Mouse (Mus musculus) kidney, postnatal 0 days (tissue): ENCODE results near the gene Ap2a2. TPM values are rescaled to one million over a fixed set of nuclear protein-coding genes. Genes with fewer than 3 reads are reported as not detected.

Source experiments
- ATAC-seq: fragments of 200-750 bp; cut with Nextera tagmentation; replicated peaks from 2 replicates; pipeline ENCODE4 v1.8.0; 2017; ENCODE audit warnings: low read depth, moderate number of reproducible peaks, moderate TSS enrichment, moderate library complexity; ENCODE audit not compliant: low FRiP score
- DNase-seq: peaks from one replicate; pipeline ENCODE4 v3.0.0-alpha.2; 2016; ENCODE audit warnings: low spot score
- H3K27ac ChIP-seq: fragments of 300-500 bp; sonication (generic); 2 replicates; pipeline ENCODE4 v1.5.1; 2014; ENCODE audit warnings: mild to moderate bottlenecking
- H3K27me3 ChIP-seq: fragments of 300-500 bp; sonication (generic); 2 replicates; pipeline ENCODE4 v1.6.1; 2014; ENCODE audit warnings: low read length, mixed read lengths; ENCODE audit not compliant: insufficient read depth
- H3K36me3 ChIP-seq: fragments of 300-500 bp; sonication (generic); 2 replicates; pipeline ENCODE4 v1.6.1; 2014; ENCODE audit warnings: low read length, mixed read lengths; ENCODE audit not compliant: insufficient read depth
- H3K4me1 ChIP-seq: fragments of 300-500 bp; sonication (generic); replicated peaks from 2 replicates; pipeline ENCODE4 v1.6.1; 2014; ENCODE audit warnings: antibody characterized with exemption, low read length, mixed read lengths; ENCODE audit not compliant: insufficient read depth
- H3K4me2 ChIP-seq: fragments of 300-500 bp; sonication (generic); 2 replicates; pipeline ENCODE4 v1.6.1; 2014; ENCODE audit warnings: mild to moderate bottlenecking, low read length, moderate library complexity, mixed read lengths
- H3K4me3 ChIP-seq: fragments of 300-500 bp; sonication (generic); replicated peaks from 2 replicates; pipeline ENCODE4 v1.5.1; 2014; ENCODE audit warnings: low read depth, low read length
- H3K9ac ChIP-seq: fragments of 300-500 bp; sonication (generic); 2 replicates; pipeline ENCODE4 v1.6.1; 2014; ENCODE audit warnings: low read depth, low read length
- H3K9me3 ChIP-seq: fragments of 300-500 bp; sonication (generic); replicated peaks from 2 replicates; pipeline ENCODE4 v1.6.1; 2016; ENCODE audit warnings: low read length, inconsistent platforms, mixed read lengths
- CTCF ChIP-seq: IDR thresholded peaks from 2 replicates; pipeline ENCODE4 v1.5.1; 2016; ENCODE audit warnings: antibody characterized with exemption, low read depth, mild to moderate bottlenecking, moderate library complexity
- WGBS: fragments of 180-500 bp; shearing (Covaris S2); extraction: QIAGEN DNeasy Blood & Tissue Kit; methylation state at CpG from one replicate; pipeline ENCODE4 v1.1.7; 2014; 5-methylcytosine and 5-hydroxymethylcytosine counted together
- polyA plus RNA-seq: library from polyadenylated mRNA; unstranded; fragments of >200 nt; fragmentation: Nextera tagmentation; extraction: Ambion mirVana; gene quantifications from 2 replicates; pipeline ENCODE4 v1.2.1, GENCODE M21; 2015

Gene Ap2a2
- polyA plus RNA-seq, 1 experiment from 2014 or later, result 56.0 TPM

- Histone ChIP-seq H3K9me3 (no peaks in the 10 kb centered on the region), H3K27ac (no peak overlapping the region), H3K36me3 (no peaks in the 10 kb centered on the region), H3K4me3 (no peak overlapping the region), H3K4me2 (no peak overlapping the region), H3K9ac (no peak overlapping the region), H3K4me1 (0 out of 2 replicates have a peak, but pooled peaks cover 9% of the 10 kb centered on the region), H3K27me3 (no peaks in the 10 kb centered on the region)
- 75% methylated on average over 4 of the region's 4 CpGs for WGBS
- ATAC-seq, result no peak
- no peak for DNase-seq
- no peak for TF ChIP-seq CTCF
Observed at GRCm38 (mm10) chr7:141558329-141558776, 3.6 kb upstream of the Ap2a2 start.

- no peak for ATAC-seq
- H3K27me3 ChIP-seq, result no peaks in the 10 kb centered on the region
Observed at GRCm38 (mm10) chr7:141558946-141559345, 3.0 kb upstream of the Ap2a2 start.

DNA sequence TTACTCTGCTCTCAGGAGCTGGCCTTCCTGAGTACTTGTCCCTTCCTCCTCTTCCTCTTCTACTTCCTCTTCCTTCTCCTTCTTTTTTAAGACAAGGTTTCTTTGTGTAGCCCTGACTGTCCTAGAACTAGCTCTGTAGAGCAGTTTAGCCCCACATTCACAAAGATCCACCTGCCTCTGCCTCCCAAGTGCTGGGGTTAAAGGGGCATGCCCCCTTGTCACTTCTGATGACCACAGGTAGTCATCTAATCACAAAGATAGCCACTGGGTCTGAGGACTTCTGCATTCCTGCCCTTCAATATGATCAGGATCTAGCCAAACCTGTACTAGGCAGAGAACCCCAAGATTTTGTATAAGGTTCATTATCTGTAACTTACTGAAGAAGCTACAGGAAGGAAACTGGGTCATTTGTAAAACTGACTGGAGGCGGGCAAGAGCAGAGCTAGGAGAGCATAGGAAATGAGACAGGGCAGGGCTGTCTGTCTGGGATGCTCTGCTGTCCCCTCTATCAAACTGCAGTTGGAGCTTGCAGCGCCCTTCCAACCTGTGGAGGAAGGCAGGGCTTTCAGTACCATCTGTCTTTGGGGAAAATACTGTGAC lies 2.1 kb upstream of the Ap2a2 start:
- Histone ChIP-seq H3K4me1 (peaks cover 16% of the 10 kb centered on the region; the same call in 1 of the 2 replicates), H3K9ac (no peak overlapping the region), H3K36me3 (no peaks in the 10 kb centered on the region), H3K27ac (no peak overlapping the region), H3K4me3 (no peak overlapping the region), H3K27me3 (no peaks in the 10 kb centered on the region), H3K4me2 (no peak overlapping the region), H3K9me3 (no peaks in the 10 kb centered on the region)
- WGBS, result 69% methylated on average over 2 of the region's 2 CpGs
- DNase-seq, result no peak
- no peak for ATAC-seq
- TF ChIP-seq CTCF, result no peak

More at GRCm38 (mm10) chr7:141558946-141559345, 3.0 kb upstream of the Ap2a2 start:
- Histone ChIP-seq H3K4me3 (no peak overlapping the region), H3K4me2 (no peak overlapping the region), H3K4me1 (0 out of 2 replicates have a peak, but pooled peaks cover 10% of the 10 kb centered on the region), H3K9ac (no peak overlapping the region), H3K36me3 (no peaks in the 10 kb centered on the region), H3K27ac (no peak overlapping the region), H3K9me3 (no peaks in the 10 kb centered on the region)
- DNase-seq, result no peak
- TF ChIP-seq CTCF, result no peak

GRCm38 (mm10) chr7:141560471-141560870 lies 1.5 kb upstream of the Ap2a2 start:
- Histone ChIP-seq H3K9ac (no peak overlapping the region), H3K9me3 (no peaks in the 10 kb centered on the region), H3K4me1 (peaks cover 17% of the 10 kb centered on the region; the same call in 1 of the 2 replicates), H3K27me3 (no peaks in the 10 kb centered on the region), H3K4me2 (no peak overlapping the region), H3K36me3 (no peaks in the 10 kb centered on the region), H3K4me3 (no peak overlapping the region), H3K27ac (no peak overlapping the region)
- no peak for ATAC-seq
- 65% methylated on average over 4 of the region's 4 CpGs for WGBS
- TF ChIP-seq CTCF, result no peak
- DNase-seq, result no peak

- WGBS, result 2% methylated on average over 33 of the region's 33 CpGs
- peak; percentile 36 for DNase-seq
- H3K27me3 ChIP-seq, result no peaks in the 10 kb centered on the region
Observed at GRCm38 (mm10) chr7:141562421-141562851, 463 bp downstream of the Ap2a2 start.

DNA sequence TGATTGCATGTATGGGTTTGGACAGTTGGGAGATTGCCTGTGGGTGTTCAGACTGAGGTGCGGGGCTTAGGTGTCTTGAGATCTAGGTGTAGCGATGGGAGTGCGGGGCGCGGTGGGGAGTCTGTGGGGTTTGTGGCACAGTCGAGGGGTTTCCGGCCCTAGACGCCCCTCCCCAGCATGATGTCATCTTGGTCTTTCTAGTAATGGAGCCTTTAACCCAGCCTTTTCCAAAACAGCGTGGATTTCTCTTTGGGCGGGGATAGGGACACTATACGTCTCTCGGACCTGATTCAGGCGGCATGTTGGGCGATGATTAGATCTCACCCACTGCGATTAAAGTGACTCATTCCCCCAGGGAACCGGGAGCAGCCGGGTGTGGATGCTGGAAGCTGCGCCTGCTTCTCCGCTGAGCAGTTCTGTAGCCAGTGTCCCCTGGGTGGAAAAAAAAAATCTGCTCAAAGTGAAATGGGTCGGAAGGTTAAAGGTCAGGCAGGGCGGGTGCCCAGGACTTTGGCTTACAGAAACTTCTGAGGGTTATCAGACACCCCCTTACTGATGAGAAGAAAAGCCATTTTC lies 967 bp downstream of the Ap2a2 start:
- Histone ChIP-seq H3K9ac (peak overlapping the region; percentile 97), H3K27ac (peak overlapping the region; percentile 89), H3K9me3 (no peaks in the 10 kb centered on the region), H3K4me1 (peaks cover 21% of the 10 kb centered on the region; the same call in 1 of the 2 replicates), H3K4me3 (peak overlapping the region; percentile 88), H3K27me3 (no peaks in the 10 kb centered on the region), H3K4me2 (peak overlapping the region; percentile 82), H3K36me3 (no peaks in the 10 kb centered on the region)
- TF ChIP-seq CTCF, result no peak
- WGBS, result under 1% methylated on average over 21 of the region's 21 CpGs
- peak; percentile 73 for DNase-seq
- peak; percentile 3; the same call in 1 of the 2 replicates for ATAC-seq

More at GRCm38 (mm10) chr7:141562421-141562851, 463 bp downstream of the Ap2a2 start:
- Histone ChIP-seq H3K27ac (peak overlapping the region; percentile 89), H3K9ac (peak overlapping the region; percentile 97), H3K36me3 (no peaks in the 10 kb centered on the region), H3K4me3 (peak overlapping the region; percentile 88), H3K4me1 (peaks cover 20% of the 10 kb centered on the region; the same call in 1 of the 2 replicates), H3K9me3 (no peaks in the 10 kb centered on the region), H3K4me2 (peak overlapping the region; percentile 82)
- TF ChIP-seq CTCF, result no peak
- peak; percentile 14 for ATAC-seq
